Mouse (Mus musculus): Measurements from ENCODE around the gene Ankrd13b. TPM values are rescaled to one million over a fixed set of nuclear protein-coding genes. Genes with fewer than 3 reads are reported as not detected.

Ankrd13b gene
- polyA plus RNA-seq, 1 experiment from 2014 or later = 39.7 TPM

DNA sequence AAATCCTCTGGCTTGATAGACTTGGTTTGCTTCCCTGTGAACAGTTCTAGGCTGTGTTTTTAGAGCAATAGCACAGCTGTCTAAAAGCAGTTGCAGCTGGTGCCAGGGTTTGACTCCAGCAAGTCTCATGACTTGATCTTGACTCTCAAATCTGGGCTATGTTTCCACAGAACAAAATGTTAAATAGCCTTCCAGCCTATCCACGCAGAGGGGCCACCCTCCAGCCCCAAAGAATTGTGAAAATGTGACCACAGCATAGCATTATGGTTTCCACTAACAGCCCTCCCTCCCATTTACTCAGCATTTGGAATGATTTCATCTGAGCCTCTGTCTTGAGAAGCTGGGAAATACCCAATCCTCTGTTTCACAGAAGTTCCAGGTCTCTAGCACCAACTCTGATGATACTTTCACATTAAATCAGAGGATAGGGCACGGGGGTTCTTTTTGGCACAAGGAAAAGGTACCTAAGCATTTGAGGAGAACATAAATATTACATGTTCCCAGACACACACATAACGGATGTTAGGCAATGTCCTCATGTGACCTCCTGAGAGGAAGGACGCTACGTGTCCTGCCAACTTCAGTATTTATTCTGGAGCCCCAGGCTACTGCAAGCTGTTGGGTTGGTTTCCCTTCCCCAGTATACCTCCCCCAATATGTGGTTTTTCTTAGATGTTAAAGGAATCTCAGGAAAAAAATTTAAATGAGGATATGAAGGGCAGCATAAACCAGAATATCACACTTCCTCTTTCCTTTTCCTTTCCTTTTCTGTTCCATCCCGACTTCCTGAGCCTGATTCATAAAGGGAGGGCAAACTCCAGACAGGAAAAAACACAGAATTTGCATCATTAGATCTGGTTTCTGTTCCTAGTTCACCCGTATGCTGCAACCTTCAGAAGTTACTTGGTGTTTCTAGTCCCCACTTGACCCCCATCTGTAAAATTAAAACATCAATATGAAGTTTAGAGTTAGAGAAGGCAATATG, 47.0 kb downstream of the Ankrd13b start:
- WGBS = 75% methylated on average over 7 of the region's 7 CpGs
- ATAC-seq (ENCODE audit: low FRiP score, low read depth) = no peak
- peaks cover 33% of the 10 kb centered on the region for H3K36me3 ChIP-seq

GRCm38 (mm10) chr11:77441020-77441419, 48.5 kb downstream of the Ankrd13b start:
- 88% methylated on average over 8 of the region's 8 CpGs for WGBS

More for the DNA sequence above, 47.0 kb downstream of the Ankrd13b start:
- H3K4me3 ChIP-seq = no peak overlapping the region
- no peak overlapping the region for H3K27ac ChIP-seq
- H3K9me3 ChIP-seq = no peaks in the 10 kb centered on the region
- no peak overlapping the region for H3K4me2 ChIP-seq (replicated peaks)
- no peak overlapping the region for H3K9ac ChIP-seq
- H3K4me1 ChIP-seq = no peaks in the 10 kb centered on the region
- no peaks in the 10 kb centered on the region for H3K27me3 ChIP-seq (replicated peaks)

GRCm38 (mm10) chr11:77440081-77440480, 49.4 kb downstream of the Ankrd13b start:
- no peak for ATAC-seq (ENCODE audit: low FRiP score, low read depth)
- no peaks in the 10 kb centered on the region for H3K4me1 ChIP-seq
- no peaks in the 10 kb centered on the region for H3K27me3 ChIP-seq (replicated peaks)
- H3K36me3 ChIP-seq = peaks cover 34% of the 10 kb centered on the region
- no peaks in the 10 kb centered on the region for H3K9me3 ChIP-seq
- H3K4me3 ChIP-seq = no peak overlapping the region
- WGBS = 92% methylated on average over 9 of the region's 9 CpGs
- H3K27ac ChIP-seq = no peak overlapping the region
- no peak overlapping the region for H3K4me2 ChIP-seq (replicated peaks)
- no peak overlapping the region for H3K9ac ChIP-seq

More at GRCm38 (mm10) chr11:77441020-77441419, 48.5 kb downstream of the Ankrd13b start:
- H3K4me1 ChIP-seq = no peaks in the 10 kb centered on the region
- no peak overlapping the region for H3K9ac ChIP-seq
- no peak overlapping the region for H3K4me2 ChIP-seq (replicated peaks)
- no peak overlapping the region for H3K4me3 ChIP-seq
- H3K27ac ChIP-seq = no peak overlapping the region
- no peak for ATAC-seq (ENCODE audit: low FRiP score, low read depth)
- H3K36me3 ChIP-seq = peaks cover 34% of the 10 kb centered on the region
- H3K9me3 ChIP-seq = no peaks in the 10 kb centered on the region
- no peaks in the 10 kb centered on the region for H3K27me3 ChIP-seq (replicated peaks)

DNA sequence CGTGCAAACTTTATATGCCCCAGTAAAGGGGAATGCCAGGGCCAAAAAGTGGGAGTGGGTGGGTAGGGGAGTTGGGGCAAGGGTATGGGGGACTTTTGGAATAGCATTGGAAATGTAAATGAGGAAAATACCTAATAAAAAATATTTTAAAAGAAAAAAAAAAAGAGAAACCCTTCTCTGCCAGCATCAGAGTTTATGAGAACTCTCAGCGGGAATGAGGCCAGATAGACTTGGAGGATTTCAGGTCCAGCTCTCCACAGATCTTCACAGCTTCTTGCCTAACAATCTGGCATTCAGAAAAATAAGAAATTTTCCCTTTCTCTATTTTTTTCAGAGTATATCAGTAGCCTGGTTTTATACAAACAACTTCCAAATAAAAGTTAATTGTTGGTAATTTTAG, 52.5 kb downstream of the Ankrd13b start:
- WGBS = 90% methylated on average over 2 of the region's 2 CpGs
- ATAC-seq (ENCODE audit: low FRiP score, low read depth) = no peak

DNA sequence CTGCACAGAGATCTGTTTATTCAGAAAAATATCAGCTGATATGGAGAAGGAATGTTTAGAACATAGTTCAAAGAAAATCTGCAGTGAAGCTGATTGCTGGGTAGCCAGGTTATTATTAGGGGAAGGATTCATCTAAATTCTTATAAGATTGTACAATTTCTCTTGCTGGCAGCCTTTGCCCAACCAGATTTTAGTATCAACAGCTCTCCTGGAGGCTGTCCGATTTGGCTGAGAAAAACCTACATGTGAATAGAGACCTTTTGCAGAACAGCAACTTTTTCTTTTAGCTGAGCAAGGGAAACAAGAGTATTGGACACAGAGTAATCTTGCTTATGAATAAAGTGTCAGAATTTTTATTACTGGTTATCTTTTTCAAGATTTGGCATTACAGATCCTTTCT, 61.0 kb downstream of the Ankrd13b start:
- H3K36me3 ChIP-seq = peaks cover 6% of the 10 kb centered on the region; the same call in 1 of the 2 replicates
- H3K27me3 ChIP-seq (replicated peaks) = no peaks in the 10 kb centered on the region
- H3K4me2 ChIP-seq (replicated peaks) = no peak overlapping the region
- H3K9me3 ChIP-seq = no peaks in the 10 kb centered on the region
- H3K27ac ChIP-seq = no peak overlapping the region
- no peak for ATAC-seq (ENCODE audit: low FRiP score, low read depth)
- H3K9ac ChIP-seq = no peak overlapping the region
- 91% methylated on average over 1 of the region's 1 CpGs for WGBS
- no peaks in the 10 kb centered on the region for H3K4me1 ChIP-seq
- H3K4me3 ChIP-seq = no peak overlapping the region

More for the DNA sequence above, 52.5 kb downstream of the Ankrd13b start:
- Histone ChIP-seq H3K4me3 (no peak overlapping the region), H3K9me3 (no peaks in the 10 kb centered on the region), H3K36me3 (peaks cover 26% of the 10 kb centered on the region), H3K27me3 (replicated peaks) (no peaks in the 10 kb centered on the region), H3K4me2 (replicated peaks) (no peak overlapping the region), H3K27ac (no peak overlapping the region), H3K4me1 (no peaks in the 10 kb centered on the region), H3K9ac (no peak overlapping the region)

DNA sequence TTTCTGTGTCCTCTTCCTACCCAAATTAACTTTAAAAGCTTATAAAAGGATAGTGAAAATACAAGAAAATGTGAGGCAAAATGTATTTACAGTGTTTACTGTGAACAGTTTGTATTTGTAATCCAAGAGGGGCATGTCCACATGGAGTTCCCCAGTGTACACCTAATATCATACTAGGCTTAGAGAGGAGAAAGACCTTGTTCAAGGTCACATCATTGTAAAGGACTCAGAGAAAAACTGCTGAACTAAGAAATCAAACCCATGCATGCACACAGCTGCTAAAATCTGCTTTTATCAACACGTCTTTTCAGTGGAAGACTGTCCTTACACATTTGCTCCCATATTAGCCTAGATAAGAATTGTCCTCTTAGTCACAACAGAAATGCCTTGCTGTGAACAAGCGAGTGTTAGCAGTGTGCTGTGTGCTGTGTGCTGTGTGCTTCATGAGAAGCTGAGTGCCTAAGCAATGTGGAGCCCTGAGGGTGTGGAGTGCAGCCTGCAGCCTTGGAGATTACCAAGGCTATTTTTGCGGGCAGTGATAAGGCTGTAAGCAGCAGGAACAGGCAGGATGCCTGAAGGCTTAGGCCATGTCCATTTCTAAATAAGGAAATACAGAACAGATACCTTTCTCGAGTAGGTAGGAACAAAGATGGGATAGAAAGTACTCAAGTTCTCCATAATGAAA, 66.2 kb downstream of the Ankrd13b start:
- Histone ChIP-seq H3K4me1 (no peaks in the 10 kb centered on the region), H3K4me2 (replicated peaks) (no peak overlapping the region), H3K9ac (no peak overlapping the region), H3K4me3 (no peak overlapping the region), H3K27ac (no peak overlapping the region), H3K9me3 (no peaks in the 10 kb centered on the region), H3K36me3 (no peaks in the 10 kb centered on the region; the same call in 1 of the 2 replicates), H3K27me3 (replicated peaks) (no peaks in the 10 kb centered on the region)
- WGBS = 90% methylated on average over 4 of the region's 4 CpGs
- no peak for ATAC-seq (ENCODE audit: low FRiP score, low read depth)

Other genes with a start within 250 kb of the Ankrd13b start
- gene Coro6, start 27.3 kb downstream of the Ankrd13b start, polyA plus RNA-seq (2016; fragmentation: Nextera tagmentation; extraction: Ambion mirVana) = 0.15 TPM in 2 replicates
- 12.5 and 14.4 TPM in 2 replicates for gene Git1, start 3.9 kb upstream of the Ankrd13b start, polyA plus RNA-seq (2016; fragmentation: Nextera tagmentation; extraction: Ambion mirVana)
- gene Abhd15, start 25.4 kb upstream of the Ankrd13b start, polyA plus RNA-seq (2016; fragmentation: Nextera tagmentation; extraction: Ambion mirVana) = 5.2 and 7.1 TPM in 2 replicates
- gene Trp53i13, start 26.3 kb upstream of the Ankrd13b start, polyA plus RNA-seq (2016; fragmentation: Nextera tagmentation; extraction: Ambion mirVana) = 28.7 and 32.4 TPM in 2 replicates
- gene Gm10392, start 29.5 kb upstream of the Ankrd13b start, polyA plus RNA-seq (2016; fragmentation: Nextera tagmentation; extraction: Ambion mirVana) = 0.15 and 0.39 TPM in 2 replicates
- 18.5 and 19.8 TPM in 2 replicates for gene Taok1, start 118.1 kb upstream of the Ankrd13b start, polyA plus RNA-seq (2016; fragmentation: Nextera tagmentation; extraction: Ambion mirVana)
- gene Nufip2, start 196.5 kb upstream of the Ankrd13b start, polyA plus RNA-seq (2016; fragmentation: Nextera tagmentation; extraction: Ambion mirVana) = 4.1 and 5.1 TPM in 2 replicates
- 8.2 and 14.1 TPM in 2 replicates for gene Cryba1, start 235.6 kb upstream of the Ankrd13b start, polyA plus RNA-seq (2016; fragmentation: Nextera tagmentation; extraction: Ambion mirVana)